Mouse (Mus musculus) G1E (cell line): ENCODE data around the gene Adamtsl2.

Experiments
- CTCF ChIP-seq: IDR thresholded peaks from 2 replicates; pipeline ENCODE4 v1.5.1; 2012; ENCODE audit warnings: low read depth, low read length, inconsistent platforms, mixed read lengths
- GATA1 ChIP-seq: IDR thresholded peaks from 2 replicates; pipeline ENCODE4 v1.6.1; 2012; ENCODE audit warnings: borderline replicate concordance, low read length, inconsistent platforms, mixed read lengths
- GATA2 ChIP-seq: IDR thresholded peaks from 2 replicates; pipeline ENCODE4 v1.6.1; 2012; ENCODE audit warnings: low read depth, low read length, inconsistent platforms, borderline replicate concordance
- POLR2AphosphoS5 ChIP-seq: IDR thresholded peaks from 2 replicates; pipeline ENCODE4 v1.6.1; 2012; ENCODE audit warnings: low read depth, low read length, inconsistent platforms; ENCODE audit not compliant: insufficient replicate concordance

DNA sequence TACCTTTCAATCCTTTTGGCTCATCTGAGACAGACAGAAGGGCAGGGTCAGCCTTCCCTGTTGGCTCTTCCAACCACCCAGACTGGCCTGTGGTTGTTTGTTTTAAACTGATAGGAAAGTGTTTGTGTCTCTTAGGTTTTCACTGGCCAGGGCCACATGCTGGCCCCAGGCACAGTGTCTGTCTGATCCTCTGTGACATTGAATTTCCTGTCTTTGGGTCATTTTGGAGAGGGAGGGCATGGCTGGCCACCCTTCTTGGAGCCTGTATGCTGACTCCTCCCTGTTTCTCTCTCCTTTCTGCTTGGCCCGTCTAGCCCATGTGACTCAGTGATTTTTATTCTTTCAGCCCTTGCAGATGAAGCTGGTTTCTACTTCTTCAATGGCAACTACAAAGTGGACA lies 10.1 kb downstream of the Adamtsl2 start:
- TF ChIP-seq CTCF: no peak
- no peak for TF ChIP-seq POLR2AphosphoS5
- no peak for TF ChIP-seq GATA1
- no peak for TF ChIP-seq GATA2
